In the genomic region with DNA sequence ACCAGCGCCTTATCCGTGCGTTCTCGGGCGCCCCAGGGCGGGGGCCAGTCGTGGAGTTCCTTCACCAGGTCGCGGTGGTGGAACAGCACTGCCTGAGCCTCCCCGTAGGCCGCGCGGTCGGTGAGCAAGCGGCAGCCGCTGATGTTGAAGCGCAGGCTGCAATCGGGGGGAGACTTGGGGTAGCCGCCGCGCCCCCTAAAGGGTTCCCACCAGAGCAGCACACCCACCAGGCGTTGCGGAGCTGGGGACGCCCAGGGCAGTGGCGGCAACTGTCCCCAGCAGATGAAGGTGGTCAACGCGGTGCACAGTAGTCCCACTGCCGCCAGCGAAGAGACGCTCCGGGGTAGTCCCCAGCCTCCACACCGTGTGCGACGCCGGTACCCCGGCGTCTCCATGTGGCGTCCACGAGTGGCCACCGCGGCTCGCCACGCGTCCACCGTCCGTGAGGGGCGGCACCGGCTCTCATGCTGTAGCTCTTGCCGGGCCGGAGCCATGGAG, we compare ENCODE assay signal across 1 mouse cellular context.
A peak's percentile ranks its signal among the peaks of the same experiment; 100 is the strongest.
TF ChIP-seq lines count a peak whose summit lies in the region.

No protein-coding gene starts in this region.

TF ChIP-seq in MEL, 35 proteins besides CTCF, POLR2A, EP300 and RAD21 (continued from another document):
- 0 out of 2 replicates have a peak, but pooled peaks have one; percentile 24 for TF ChIP-seq MAX (IDR thresholded peaks at IDR 0.05; ENCODE audit: low read length)
- TF ChIP-seq MEF2A (IDR thresholded peaks at IDR 0.05; ENCODE audit: extremely low read depth, insufficient replicate concordance, low read depth, low read length, poor library complexity, severe bottlenecking): no peak
- no peak for TF ChIP-seq E2F4 (IDR thresholded peaks at IDR 0.05; ENCODE audit: borderline replicate concordance, low read depth, low read length)
- TF ChIP-seq NELFE (IDR thresholded peaks at IDR 0.05; ENCODE audit: low read depth, low read length): 0 out of 2 replicates have a peak, but pooled peaks have one; percentile 5
- no peak for TF ChIP-seq USF2 (IDR thresholded peaks at IDR 0.05; ENCODE audit: borderline replicate concordance in 1 of 2, insufficient read depth in 1 of 2, low read depth in 1 of 2, low read length in 2 of 2)
- TF ChIP-seq POLR2AphosphoS5 (IDR thresholded peaks at IDR 0.05; ENCODE audit: borderline replicate concordance, low read depth, low read length): no peak
- no peak for TF ChIP-seq TBP (IDR thresholded peaks at IDR 0.05; ENCODE audit: low read depth, low read length)
- no peak for TF ChIP-seq ZMIZ1 (IDR thresholded peaks at IDR 0.05; ENCODE audit: low read depth, low read length)
- no peak for TF ChIP-seq POLR2AphosphoS2 (IDR thresholded peaks at IDR 0.05; ENCODE audit: low read length)
- no peak for TF ChIP-seq SIN3A (IDR thresholded peaks at IDR 0.05; ENCODE audit: low read length)
- no peak for TF ChIP-seq SMC3 (IDR thresholded peaks at IDR 0.05; ENCODE audit: low read depth, low read length)
- peak; percentile 43; the same call in 1 of the 2 replicates for TF ChIP-seq MXI1 (IDR thresholded peaks at IDR 0.05; ENCODE audit: low read depth, low read length)
- TF ChIP-seq ETS1 (IDR thresholded peaks at IDR 0.05; ENCODE audit: low read depth, low read length): no peak
- TF ChIP-seq MAZ (IDR thresholded peaks at IDR 0.05; ENCODE audit: low read depth, low read length): peak; percentile 22; the same call in 1 of the 2 replicates
- TF ChIP-seq KAT2A (conservative IDR thresholded peaks at IDR 0.05; ENCODE audit: low read depth, low read length): no peak
- TF ChIP-seq TCF12 (IDR thresholded peaks at IDR 0.05; ENCODE audit: low read depth, low read length): no peak
- TF ChIP-seq MYB (IDR thresholded peaks at IDR 0.05; ENCODE audit: low read depth, low read length): no peak
- no peak for TF ChIP-seq GATA1 (IDR thresholded peaks at IDR 0.05; ENCODE audit: low read depth, low read length)
- TF ChIP-seq MYC (IDR thresholded peaks at IDR 0.05; ENCODE audit: low read depth, low read length): 0 out of 2 replicates have a peak, but pooled peaks have one; percentile 39
- TF ChIP-seq UBTF (IDR thresholded peaks at IDR 0.05; ENCODE audit: borderline replicate concordance, insufficient read depth, low read depth, low read length): 0 out of 2 replicates have a peak, but pooled peaks have one; percentile 14
- TF ChIP-seq RCOR1 (IDR thresholded peaks at IDR 0.05; ENCODE audit: low read depth, low read length): no peak
- TF ChIP-seq TAL1 (IDR thresholded peaks at IDR 0.05; ENCODE audit: low read length): peak; percentile 3; the same call in 1 of the 2 replicates
- no peak for TF ChIP-seq GABPA (IDR thresholded peaks at IDR 0.05; ENCODE audit: low read depth, low read length)
- no peak for TF ChIP-seq HCFC1 (IDR thresholded peaks at IDR 0.05; ENCODE audit: low read depth, low read length)
- TF ChIP-seq USF1 (IDR thresholded peaks at IDR 0.05; ENCODE audit: low read depth, low read length): no peak
- TF ChIP-seq CHD1 (IDR thresholded peaks at IDR 0.05; ENCODE audit: low read depth, low read length): no peak
- no peak for TF ChIP-seq ELF1 (IDR thresholded peaks at IDR 0.05; ENCODE audit: low read depth, low read length)
- TF ChIP-seq JUND (IDR thresholded peaks at IDR 0.05; ENCODE audit: low read depth, low read length): no peak
